Mouse (Mus musculus): ENCODE results near the gene Dpagt1. TPM values are rescaled to one million over a fixed set of nuclear protein-coding genes. Genes with fewer than 3 reads are reported as not detected.
A peak's percentile ranks its signal among the peaks of the same experiment; 100 is the strongest.
"Not testable (repeated sequence)": the region's sequence is repeated elsewhere in the genome, so short reads cannot be mapped to it uniquely, and the experiment has no call there.

Gene Dpagt1
- polyA plus RNA-seq, 1 experiment from 2014 or later: 37.2 TPM

DNA sequence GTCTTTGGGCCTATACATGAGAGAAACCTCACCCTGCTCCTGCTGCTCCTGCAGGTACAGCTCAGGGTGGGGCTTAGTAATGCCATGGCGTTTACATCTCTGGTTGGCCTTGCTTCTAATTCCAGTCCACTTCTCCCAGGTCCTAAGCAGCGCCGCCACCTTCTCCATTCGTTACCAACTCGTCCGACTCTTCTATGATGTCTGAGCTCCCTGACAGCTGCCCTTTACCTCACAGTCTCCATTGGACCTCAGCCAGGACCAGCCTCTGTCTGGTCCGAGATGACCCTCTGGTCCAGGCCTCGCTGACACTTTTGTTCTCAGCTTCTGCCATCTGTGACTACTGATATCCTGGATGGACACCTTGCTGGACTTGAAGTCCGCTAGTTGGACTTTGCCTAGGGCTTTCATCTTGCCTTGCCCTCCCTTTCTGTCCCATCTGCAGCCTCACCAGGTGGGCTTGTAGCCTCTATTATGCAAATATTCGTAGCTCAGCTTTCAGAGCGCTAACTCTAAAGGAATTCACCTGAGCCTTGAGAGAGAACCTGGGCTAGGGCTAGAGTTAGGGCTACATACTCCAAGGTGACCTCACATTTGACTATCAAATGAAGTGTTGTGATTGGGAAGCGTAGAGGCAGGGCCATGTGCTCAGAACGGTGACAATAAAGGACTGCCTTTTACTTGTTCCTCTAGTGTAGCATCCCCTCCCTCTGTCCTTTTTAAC lies 7.3 kb downstream of the Dpagt1 start:
- ATAC-seq (ENCODE audit: insufficient number of reproducible peaks, low FRiP score, low TSS enrichment, low read depth): no peak
- Histone ChIP-seq H3K4me1 (peaks cover 25% of the 10 kb centered on the region), H3K4me2 (replicated peaks) (no peak overlapping the region), H3K27ac (replicated peaks) (no peak overlapping the region), H3K4me3 (replicated peaks) (no peak overlapping the region), H3K36me3 (peaks cover 61% of the 10 kb centered on the region), H3K27me3 (no peaks in the 10 kb centered on the region), H3K9ac (no peak overlapping the region), H3K9me3 (replicated peaks) (no peaks in the 10 kb centered on the region)
- WGBS: 95% methylated on average over 13 of the region's 13 CpGs

DNA sequence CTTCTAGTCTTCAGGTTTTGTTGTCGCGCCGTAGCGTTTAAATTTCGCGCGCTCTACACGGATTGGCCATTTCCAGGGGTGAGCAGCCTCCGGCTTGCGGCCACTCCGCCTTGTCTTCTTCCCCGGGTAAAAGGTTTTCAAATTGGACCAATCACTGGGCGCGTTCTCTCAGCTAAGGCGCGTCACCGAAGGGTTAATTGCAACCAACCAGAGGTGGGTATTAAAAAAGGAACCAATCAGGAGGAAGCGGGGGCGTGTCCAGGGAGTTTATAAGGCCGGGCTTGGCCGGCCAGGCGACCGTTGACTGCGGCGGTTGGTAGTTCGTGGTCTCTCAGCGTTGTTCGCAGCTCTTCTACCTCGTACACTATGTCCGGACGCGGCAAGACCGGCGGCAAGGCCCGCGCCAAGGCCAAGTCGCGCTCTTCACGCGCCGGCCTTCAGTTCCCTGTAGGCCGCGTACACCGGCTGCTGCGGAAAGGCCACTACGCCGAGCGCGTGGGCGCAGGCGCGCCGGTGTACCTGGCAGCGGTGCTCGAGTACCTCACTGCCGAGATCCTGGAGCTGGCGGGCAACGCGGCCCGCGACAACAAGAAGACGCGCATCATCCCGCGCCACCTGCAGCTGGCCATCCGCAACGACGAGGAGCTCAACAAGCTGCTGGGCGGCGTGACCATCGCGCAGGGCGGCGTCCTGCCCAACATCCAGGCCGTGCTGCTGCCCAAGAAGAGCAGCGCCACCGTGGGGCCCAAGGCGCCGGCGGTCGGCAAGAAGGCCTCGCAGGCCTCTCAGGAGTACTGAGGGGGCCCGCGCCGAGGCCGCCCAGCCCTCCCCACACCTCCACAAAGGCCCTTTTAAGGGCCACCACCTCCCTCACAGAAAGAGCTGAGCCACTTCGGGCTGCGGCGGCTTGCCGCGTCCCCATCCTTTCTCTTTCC lies 8.8 kb downstream of the Dpagt1 start, which contains the start of gene H2afx:
TSS of gene H2afx (plus strand) at position 299 of the 935 bp plus-strand sequence.
- Histone ChIP-seq H3K9ac (peak within 1 kb of the TSS; percentile 79), H3K4me2 (replicated peaks) (peak within 1 kb of the TSS; percentile 76), H3K4me3 (replicated peaks) (peak within 1 kb of the TSS; percentile 72), H3K36me3 (peaks cover 64% of the 10 kb centered on the region), H3K4me1 (peaks cover 25% of the 10 kb centered on the region), H3K9me3 (replicated peaks) (no peaks in the 10 kb centered on the region), H3K27me3 (no peaks in the 10 kb centered on the region), H3K27ac (replicated peaks) (peak within 1 kb of the TSS; percentile 96)
- under 1% methylated on average over 91 of the region's 91 CpGs for WGBS
- peak; percentile 95 for ATAC-seq (ENCODE audit: insufficient number of reproducible peaks, low FRiP score, low TSS enrichment, low read depth)

DNA sequence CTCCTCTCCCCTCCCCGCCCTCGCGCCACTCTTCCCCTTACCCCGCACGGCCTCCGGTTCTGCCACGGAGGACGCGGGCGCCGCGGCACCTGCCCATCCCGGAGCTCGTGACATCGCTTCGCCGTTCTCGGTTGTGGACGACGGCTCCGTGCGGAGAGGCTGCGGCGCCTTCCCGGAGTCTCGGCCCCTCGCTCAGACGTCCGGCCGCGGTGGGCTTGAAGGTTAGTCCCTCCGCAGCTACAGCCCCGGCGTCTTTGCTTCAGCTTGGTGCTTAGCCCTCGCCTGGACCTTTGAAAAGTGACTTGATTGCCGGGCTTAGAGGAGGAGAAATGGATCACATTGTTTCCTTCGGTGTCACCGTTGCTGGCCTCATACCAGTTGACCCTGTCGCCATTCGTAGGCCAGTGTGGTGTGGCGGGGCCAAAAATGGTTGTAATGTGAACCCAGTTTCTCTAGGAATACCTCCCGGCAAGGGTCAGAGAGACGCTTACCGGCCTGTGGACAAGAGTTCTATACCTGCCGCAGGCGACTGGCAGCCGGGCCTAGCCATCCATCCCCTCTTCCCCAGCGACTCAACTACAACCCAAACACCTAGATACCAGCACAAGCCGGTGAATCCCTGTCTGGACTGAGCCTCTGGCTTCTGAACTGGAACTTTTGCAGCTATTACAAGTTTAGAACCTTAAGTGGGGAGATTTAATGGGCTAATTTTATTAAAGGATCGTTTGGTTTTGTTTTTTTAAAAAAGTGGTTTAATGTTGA lies 9.7 kb downstream of the Dpagt1 start:
- WGBS: under 1% methylated on average over 50 of the region's 50 CpGs
- peak; percentile 2; the same call in 1 of the 2 replicates for ATAC-seq (ENCODE audit: insufficient number of reproducible peaks, low FRiP score, low TSS enrichment, low read depth)
- H3K27me3 ChIP-seq: no peaks in the 10 kb centered on the region

GRCm38 (mm10) chr9:44336093-44336406 lies 10.2 kb downstream of the Dpagt1 start:
- peak overlapping the region; percentile 79 for H3K9ac ChIP-seq
- under 1% methylated on average over 5 of the region's 5 CpGs for WGBS
- H3K9me3 ChIP-seq (replicated peaks): no peaks in the 10 kb centered on the region
- no peak for ATAC-seq (ENCODE audit: insufficient number of reproducible peaks, low FRiP score, low TSS enrichment, low read depth)
- H3K27me3 ChIP-seq: no peaks in the 10 kb centered on the region
- peaks cover 25% of the 10 kb centered on the region for H3K4me1 ChIP-seq
- peak overlapping the region; percentile 72 for H3K4me3 ChIP-seq (replicated peaks)
- H3K36me3 ChIP-seq: peaks cover 63% of the 10 kb centered on the region
- peak overlapping the region; percentile 96; the same call in 1 of the 2 replicates for H3K27ac ChIP-seq (replicated peaks)
- peak overlapping the region; percentile 76 for H3K4me2 ChIP-seq (replicated peaks)

More for the DNA sequence above, 9.7 kb downstream of the Dpagt1 start:
- Histone ChIP-seq H3K9me3 (replicated peaks) (no peaks in the 10 kb centered on the region), H3K4me1 (peaks cover 25% of the 10 kb centered on the region), H3K27ac (replicated peaks) (peak overlapping the region; percentile 96), H3K36me3 (peaks cover 63% of the 10 kb centered on the region), H3K4me2 (replicated peaks) (peak overlapping the region; percentile 76), H3K9ac (peak overlapping the region; percentile 79), H3K4me3 (replicated peaks) (peak overlapping the region; percentile 72)

GRCm38 (mm10) chr9:44336513-44336912 lies 10.7 kb downstream of the Dpagt1 start:
- Histone ChIP-seq H3K9ac (peak overlapping the region; percentile 26; the same call in 1 of the 2 replicates), H3K36me3 (peaks cover 61% of the 10 kb centered on the region), H3K4me3 (replicated peaks) (peak overlapping the region; percentile 72), H3K4me2 (replicated peaks) (peak overlapping the region; percentile 76), H3K4me1 (peaks cover 25% of the 10 kb centered on the region), H3K27ac (replicated peaks) (peak overlapping the region; percentile 34; the same call in 1 of the 2 replicates)
- 41% methylated on average over 4 of the region's 4 CpGs for WGBS
- not testable (repeated sequence) for ATAC-seq (ENCODE audit: insufficient number of reproducible peaks, low FRiP score, low TSS enrichment, low read depth); H3K27me3 ChIP-seq; H3K9me3 ChIP-seq (replicated peaks)

DNA sequence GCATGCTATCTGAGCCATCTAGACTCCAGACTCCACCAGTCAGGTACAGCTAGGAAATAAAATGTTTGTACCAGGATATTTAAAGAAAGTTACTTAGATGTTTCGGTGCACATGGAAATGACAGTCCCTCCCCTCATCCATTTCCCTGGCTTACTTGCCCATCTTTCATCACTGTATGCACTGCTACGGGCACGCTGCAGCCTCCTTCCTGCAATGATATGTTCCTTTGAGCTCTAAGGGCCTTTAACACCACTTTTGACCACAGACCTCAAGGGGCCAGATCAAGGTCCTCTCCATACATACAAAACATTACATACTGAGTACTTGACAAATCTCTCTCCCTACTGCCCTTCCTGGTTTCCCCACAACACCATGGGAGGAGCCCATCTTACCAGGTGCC lies 11.1 kb downstream of the Dpagt1 start:
- Histone ChIP-seq H3K36me3 (peaks cover 57% of the 10 kb centered on the region), H3K4me3 (replicated peaks) (peak overlapping the region; percentile 72), H3K4me2 (replicated peaks) (peak overlapping the region; percentile 76), H3K9me3 (replicated peaks) (no peaks in the 10 kb centered on the region), H3K27me3 (no peaks in the 10 kb centered on the region), H3K4me1 (peaks cover 25% of the 10 kb centered on the region), H3K27ac (replicated peaks) (peak overlapping the region; percentile 34; the same call in 1 of the 2 replicates), H3K9ac (peak overlapping the region; percentile 26; the same call in 1 of the 2 replicates)
- no peak for ATAC-seq (ENCODE audit: insufficient number of reproducible peaks, low FRiP score, low TSS enrichment, low read depth)
- 59% methylated on average over 3 of the region's 3 CpGs for WGBS

DNA sequence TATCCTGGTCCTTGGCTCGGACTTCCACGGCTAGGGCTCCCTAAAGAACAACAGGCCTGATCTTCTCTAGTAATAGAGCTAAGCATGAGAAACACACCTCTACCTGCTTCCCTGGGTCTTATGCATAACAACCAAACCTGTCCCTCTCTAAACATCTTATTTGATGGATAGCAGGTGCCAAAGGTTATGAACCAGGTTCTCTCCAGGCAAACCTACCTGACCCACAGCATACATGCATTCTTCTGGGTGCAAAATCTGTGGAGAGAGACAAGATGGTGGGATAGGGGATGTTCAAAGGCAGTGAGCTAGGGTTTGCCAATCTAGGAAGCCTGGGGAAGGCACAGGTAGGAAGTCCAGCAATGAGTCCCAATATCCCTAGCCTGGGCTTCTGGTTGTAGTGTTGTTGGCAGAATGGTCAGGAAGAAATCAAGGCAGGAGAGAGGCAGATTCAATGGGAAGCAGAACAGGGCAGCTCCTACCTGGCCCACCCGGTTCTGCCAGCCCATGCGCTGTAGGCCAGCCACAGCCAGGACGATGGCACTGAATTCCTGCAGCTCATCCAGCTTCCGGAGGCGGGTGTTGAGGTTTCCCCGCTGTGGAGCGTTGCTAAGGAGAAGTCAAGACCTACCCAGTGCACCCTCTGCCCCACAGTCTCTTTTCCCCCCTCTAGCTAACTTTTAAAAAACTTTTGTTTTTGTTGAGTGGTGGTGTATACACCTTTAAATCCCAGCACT lies 11.8 kb downstream of the Dpagt1 start:
- no peak for ATAC-seq (ENCODE audit: insufficient number of reproducible peaks, low FRiP score, low TSS enrichment, low read depth)
- Histone ChIP-seq H3K27me3 (no peaks in the 10 kb centered on the region), H3K9ac (peak overlapping the region; percentile 9; the same call in 1 of the 2 replicates), H3K27ac (replicated peaks) (peak overlapping the region; percentile 40), H3K36me3 (peaks cover 52% of the 10 kb centered on the region), H3K4me1 (peaks cover 31% of the 10 kb centered on the region), H3K4me3 (replicated peaks) (peak overlapping the region; percentile 72), H3K4me2 (replicated peaks) (peak overlapping the region; percentile 76), H3K9me3 (replicated peaks) (no peaks in the 10 kb centered on the region)
- WGBS: 66% methylated on average over 9 of the region's 9 CpGs

DNA sequence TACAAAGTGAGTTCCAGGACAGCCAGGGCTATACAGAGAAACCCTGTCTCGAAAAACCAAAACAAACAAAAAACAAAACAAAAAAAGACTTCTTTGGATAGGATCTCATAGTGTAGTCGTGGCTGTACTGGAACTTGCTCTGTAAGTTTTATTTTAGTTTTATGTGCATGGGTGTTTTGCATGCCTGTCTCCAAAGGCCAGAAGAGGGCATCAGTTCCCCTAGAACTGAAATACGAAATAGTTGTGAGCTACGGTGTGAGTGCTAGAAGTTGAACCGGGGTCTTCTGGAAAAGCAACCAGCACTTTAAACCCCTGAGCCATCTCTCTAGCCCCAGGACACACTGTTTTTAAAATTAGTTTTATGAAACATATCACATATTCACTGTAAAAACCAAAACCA lies 12.8 kb downstream of the Dpagt1 start:
- Histone ChIP-seq H3K36me3 (peaks cover 42% of the 10 kb centered on the region), H3K4me1 (peaks cover 39% of the 10 kb centered on the region), H3K9ac (no peak overlapping the region), H3K4me3 (replicated peaks) (no peak overlapping the region), H3K27ac (replicated peaks) (no peak overlapping the region), H3K9me3 (replicated peaks) (no peaks in the 10 kb centered on the region), H3K27me3 (no peaks in the 10 kb centered on the region), H3K4me2 (replicated peaks) (no peak overlapping the region)
- 86% methylated on average over 5 of the region's 5 CpGs for WGBS
- no peak for ATAC-seq (ENCODE audit: insufficient number of reproducible peaks, low FRiP score, low TSS enrichment, low read depth)

GRCm38 (mm10) chr9:44341487-44341886 lies 15.7 kb downstream of the Dpagt1 start:
- no peak overlapping the region for H3K4me2 ChIP-seq (replicated peaks)
- H3K27ac ChIP-seq (replicated peaks): no peak overlapping the region
- no peak overlapping the region for H3K4me3 ChIP-seq (replicated peaks)
- H3K9ac ChIP-seq: no peak overlapping the region
- 92% methylated on average over 5 of the region's 5 CpGs for WGBS
- ATAC-seq (ENCODE audit: insufficient number of reproducible peaks, low FRiP score, low TSS enrichment, low read depth): no peak
- no peaks in the 10 kb centered on the region for H3K9me3 ChIP-seq (replicated peaks)
- H3K36me3 ChIP-seq: peaks cover 38% of the 10 kb centered on the region
- H3K4me1 ChIP-seq: peaks cover 31% of the 10 kb centered on the region
- H3K27me3 ChIP-seq: no peaks in the 10 kb centered on the region

DNA sequence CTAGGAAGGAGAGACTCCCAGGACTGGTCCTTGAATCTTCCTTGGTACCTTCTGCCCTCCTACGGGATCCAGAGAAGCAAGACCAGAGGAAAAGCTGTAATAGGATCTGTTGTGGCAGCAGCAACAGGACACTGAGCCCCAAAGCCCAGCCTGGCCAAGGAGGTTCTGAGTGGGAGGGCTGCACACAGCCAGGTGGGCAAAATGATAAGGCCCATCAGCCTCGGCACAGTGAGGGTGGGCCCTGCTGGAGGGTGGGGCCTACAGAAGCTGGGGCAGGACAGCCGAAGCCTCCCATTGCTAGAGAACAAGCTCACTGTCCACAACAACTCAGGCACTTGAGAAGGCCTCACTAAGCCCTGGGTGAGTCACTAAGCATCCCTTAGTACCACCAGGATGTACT lies 16.4 kb downstream of the Dpagt1 start:
- no peaks in the 10 kb centered on the region for H3K9me3 ChIP-seq (replicated peaks)
- H3K4me1 ChIP-seq: peaks cover 24% of the 10 kb centered on the region
- no peak for ATAC-seq (ENCODE audit: insufficient number of reproducible peaks, low FRiP score, low TSS enrichment, low read depth)
- 69% methylated on average over 3 of the region's 3 CpGs for WGBS
- H3K4me3 ChIP-seq (replicated peaks): 0 out of 2 replicates have a peak overlapping the region, but pooled peaks have one; percentile 96
- H3K36me3 ChIP-seq: peaks cover 40% of the 10 kb centered on the region
- H3K4me2 ChIP-seq (replicated peaks): no peak overlapping the region
- H3K27ac ChIP-seq (replicated peaks): no peak overlapping the region
- H3K9ac ChIP-seq: no peak overlapping the region
- no peaks in the 10 kb centered on the region for H3K27me3 ChIP-seq

Measured in embryonic facial prominence, embryonic 15.5 days (tissue).